In genomic region chr3:33043896-33044798, GRCm38 (mm10) we compare ENCODE assay signal across 10 mouse cellular contexts.
A peak's percentile ranks its signal among the peaks of the same experiment; 100 is the strongest.
DNase-seq lines count a peak whose midpoint lies in the region; ATAC-seq and TF ChIP-seq lines count a peak whose summit lies in the region.
"Had no signal": no experiment of that assay in that cellular context is flagged by ENCODE, and none has a peak within 500 bp of the region (broad histone marks: within the 10 kb centered on the region; RNA-seq: fewer than 3 reads in every experiment).

No protein-coding gene starts in this region.

- ATAC-seq in limb, embryonic 13.5 days (ENCODE audit: low FRiP score, low read depth), result peak; percentile 51; the same call in 1 of the 2 replicates
- no peak for ATAC-seq in liver, postnatal 0 days

- no peak for TF ChIP-seq EP300 in CH12.LX (IDR thresholded peaks at IDR 0.05; ENCODE audit: low read length)
- TF ChIP-seq EP300 in liver, postnatal 0 days (IDR thresholded peaks at IDR 0.05; ENCODE audit: low read depth), result no peak

- in situ Hi-C loops in CH12.LX (cut with MboI; ENCODE audit: low pct_ligation_motif_present, low pct_unique_long_range_greater_than_20kb, low sequenced_read_pairs), result no loop called here

- H3K36me3 ChIP-seq in kidney, adult 2 months (ENCODE audit: control insufficient read depth, insufficient read depth, low read length), result no peaks in the 10 kb centered on the region
- H3K36me3 ChIP-seq in CH12.LX (replicated peaks in 1 of 2; ENCODE audit: control insufficient read depth in 1 of 2, insufficient read depth in 1 of 2, low read length in 1 of 2), result no peaks in the 10 kb centered on the region
- no peaks in the 10 kb centered on the region for H3K36me3 ChIP-seq in limb, embryonic 13.5 days
- H3K36me3 ChIP-seq in liver, postnatal 0 days (replicated peaks; ENCODE audit: insufficient read depth, low read length), result no peaks in the 10 kb centered on the region

- no peak for TF ChIP-seq CTCF in kidney, adult 2 months (conservative IDR thresholded peaks at IDR 0.05; ENCODE audit: insufficient read depth, insufficient read length, low read depth, low read length)
- peak in 1 of 2 experiments; percentile 56; a peak in 2 of 4 replicates for TF ChIP-seq CTCF in CH12.LX (conservative IDR thresholded peaks at IDR 0.05 in 1 of 2, IDR thresholded peaks at IDR 0.05 in 1 of 2; ENCODE audit: low read depth in 2 of 2, low read length in 2 of 2)
- no peak for TF ChIP-seq CTCF in liver, postnatal 0 days (IDR thresholded peaks at IDR 0.05; ENCODE audit: low read depth)

- no peak overlapping the region for H3K4me3 ChIP-seq in kidney, adult 2 months (ENCODE audit: insufficient read depth, low read depth, low read length)
- H3K4me3 ChIP-seq in CH12.LX (replicated peaks in 1 of 3; ENCODE audit: low read depth in 2 of 3, low read length in 2 of 3, poor library complexity in 1 of 3), result no peak overlapping the region
- H3K4me3 ChIP-seq in limb, embryonic 13.5 days, result no peak overlapping the region
- no peak overlapping the region for H3K4me3 ChIP-seq in liver, postnatal 0 days (ENCODE audit: low read depth, low read length)
- H3K4me3 ChIP-seq: erythroblast, embryonic 14.5 days had no signal

- dilution Hi-C loops in CH12.LX (cut with MboI; ENCODE audit: extremely low pct_ligation_motif_present, extremely low pct_unique_long_range_greater_than_20kb, low sequenced_read_pairs), result no loop called here

- TF ChIP-seq POLR2A in kidney, adult 2 months (IDR thresholded peaks at IDR 0.05; ENCODE audit: low read depth, low read length), result no peak
- TF ChIP-seq POLR2A in CH12.LX (IDR thresholded peaks at IDR 0.05; ENCODE audit: low read depth, low read length), result no peak

- H3K79me2 ChIP-seq in CH12.LX (replicated peaks; ENCODE audit: control insufficient read depth, extremely low read depth, insufficient read depth, poor library complexity, severe bottlenecking), result no peaks in the 10 kb centered on the region

- H3K27ac ChIP-seq in kidney, adult 2 months (ENCODE audit: insufficient read depth, low read depth, low read length), result no peak overlapping the region
- no peak overlapping the region for H3K27ac ChIP-seq in CH12.LX (ENCODE audit: insufficient read depth, low read depth)
- no peak overlapping the region for H3K27ac ChIP-seq in limb, embryonic 13.5 days
- H3K27ac ChIP-seq in liver, postnatal 0 days (ENCODE audit: low read depth), result no peak overlapping the region
- H3K27ac ChIP-seq: liver, embryonic 14.5 days had no signal

- peak; percentile 13 to 20 for DNase-seq in kidney, postnatal 4 days
- DNase-seq in kidney, adult 2 months, result no peak
- DNase-seq in CH12.LX (ENCODE audit: extremely low read depth), result no peak
- peak; percentile 45 for DNase-seq in adrenal gland, postnatal 14 days
- no peak for DNase-seq in spleen, postnatal 36 days (ENCODE audit: low spot score in 2 of 2)
- DNase-seq in liver, postnatal 0 days, result no peak
- DNase-seq in cerebellum, postnatal 36 days, result no peak

- H3K4me2 ChIP-seq in CH12.LX (ENCODE audit: insufficient read depth, low read depth, poor library complexity, severe bottlenecking), result no peak overlapping the region
- no peak overlapping the region for H3K4me2 ChIP-seq in limb, embryonic 13.5 days (replicated peaks)
- no peak overlapping the region for H3K4me2 ChIP-seq in liver, postnatal 0 days (ENCODE audit: low read depth, low read length)

- no peaks in the 10 kb centered on the region for H3K4me1 ChIP-seq in kidney, adult 2 months (ENCODE audit: control insufficient read depth, insufficient read depth, low read length)
- 0 out of 4 replicates have a peak, but pooled peaks cover 0 to 3% of the 10 kb centered on the region in 2 experiments for H3K4me1 ChIP-seq in CH12.LX (ENCODE audit: control insufficient read depth in 1 of 2, insufficient read depth in 2 of 2)
- no peaks in the 10 kb centered on the region for H3K4me1 ChIP-seq in limb, embryonic 13.5 days
- no peaks in the 10 kb centered on the region for H3K4me1 ChIP-seq in liver, postnatal 0 days (ENCODE audit: insufficient read depth)

- no peaks in the 10 kb centered on the region for H3K9me3 ChIP-seq in CH12.LX (replicated peaks; ENCODE audit: low read length)
- H3K9me3 ChIP-seq in limb, embryonic 13.5 days, result no peaks in the 10 kb centered on the region
- H3K9me3 ChIP-seq in liver, postnatal 0 days (ENCODE audit: low read length), result no peaks in the 10 kb centered on the region

- H3K27me3 ChIP-seq in kidney, adult 2 months (replicated peaks; ENCODE audit: control insufficient read depth, insufficient read depth, low read length), result no peaks in the 10 kb centered on the region
- no peaks in the 10 kb centered on the region for H3K27me3 ChIP-seq in CH12.LX (replicated peaks)
- H3K27me3 ChIP-seq in limb, embryonic 13.5 days, result no peaks in the 10 kb centered on the region; the same call in 1 of the 2 replicates
- H3K27me3 ChIP-seq in liver, postnatal 0 days (ENCODE audit: insufficient read depth, low read length), result no peaks in the 10 kb centered on the region

- H3K9ac ChIP-seq in CH12.LX (ENCODE audit: insufficient read depth, low read depth), result no peak overlapping the region
- H3K9ac ChIP-seq in limb, embryonic 13.5 days, result no peak overlapping the region
- no peak overlapping the region for H3K9ac ChIP-seq in liver, postnatal 0 days (replicated peaks)
- H3K9ac ChIP-seq: liver, embryonic 14.5 days had no signal

- WGBS in kidney, adult 2 months, result 65% methylated on average over 10 of the region's 10 CpGs
- 70% methylated on average over 10 of the region's 10 CpGs for WGBS in limb, embryonic 13.5 days
- WGBS in liver, postnatal 0 days (ENCODE audit: insufficient replicate concordance), result 71% methylated on average over 10 of the region's 10 CpGs

- TF ChIP-seq RAD21 in CH12.LX (IDR thresholded peaks at IDR 0.05; ENCODE audit: low read depth, low read length), result peak; percentile 54

TF ChIP-seq in CH12.LX, 34 proteins besides CTCF, POLR2A, EP300 and RAD21:
- TF ChIP-seq SMC3 (IDR thresholded peaks at IDR 0.05; ENCODE audit: low read depth, low read length) (peak; percentile 40), ZNF384 (IDR thresholded peaks at IDR 0.05; ENCODE audit: low read depth, low read length) (peak; percentile 85), MAZ (IDR thresholded peaks at IDR 0.05; ENCODE audit: low read depth, low read length) (no peak)
TF ChIP-seq in CH12.LX: peak in this region for 2.

Comparison
In these comparisons a context has a peak if more than half of its experiments do, and no peak if none do; other contexts are left out.
1. DNase-seq: peak in kidney, postnatal 4 days (2 of 2) and adrenal gland, postnatal 14 days (single experiment); none in kidney, adult 2 months (single experiment), CH12.LX (single experiment), spleen, postnatal 36 days (0 of 2), liver, postnatal 0 days (single experiment) and cerebellum, postnatal 36 days (0 of 2).